Mouse (Mus musculus): ENCODE results near the gene Rbms2. TPM values are rescaled to one million over a fixed set of nuclear protein-coding genes. Genes with fewer than 3 reads are reported as not detected.

Gene Rbms2
- 10.2 and 10.3 TPM in 2 replicates for polyA plus RNA-seq (2012; rRNA removed)

GRCm38 (mm10) chr10:128179989-128180388, at the start of gene Rbms2:
TSS of gene Rbms2 (minus strand) at chr10:128180297.

DNA sequence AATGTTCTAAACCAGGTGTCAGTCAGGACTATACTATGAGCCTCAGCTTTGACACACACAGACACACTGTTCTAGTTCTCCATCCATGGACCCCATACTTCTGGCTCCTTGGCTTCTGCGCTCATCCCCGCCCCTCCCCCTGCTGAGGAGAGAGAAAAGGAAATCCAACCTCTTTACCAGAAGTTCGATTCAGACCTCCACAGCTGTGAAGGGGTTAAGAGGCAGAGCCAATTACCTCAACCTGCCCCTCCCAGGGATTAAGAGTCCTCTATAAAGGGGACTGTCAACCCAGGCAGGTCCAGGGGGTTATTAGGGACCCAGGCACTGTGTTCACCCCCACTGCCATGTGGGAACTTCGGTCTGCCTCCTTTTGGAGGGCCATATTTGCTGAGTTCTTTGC, 45.4 kb upstream of the Rbms2 start, which contains the start of gene Mip:
Gene Mip (plus strand): TSS at position 301 of the 400 bp plus-strand sequence.

DNA sequence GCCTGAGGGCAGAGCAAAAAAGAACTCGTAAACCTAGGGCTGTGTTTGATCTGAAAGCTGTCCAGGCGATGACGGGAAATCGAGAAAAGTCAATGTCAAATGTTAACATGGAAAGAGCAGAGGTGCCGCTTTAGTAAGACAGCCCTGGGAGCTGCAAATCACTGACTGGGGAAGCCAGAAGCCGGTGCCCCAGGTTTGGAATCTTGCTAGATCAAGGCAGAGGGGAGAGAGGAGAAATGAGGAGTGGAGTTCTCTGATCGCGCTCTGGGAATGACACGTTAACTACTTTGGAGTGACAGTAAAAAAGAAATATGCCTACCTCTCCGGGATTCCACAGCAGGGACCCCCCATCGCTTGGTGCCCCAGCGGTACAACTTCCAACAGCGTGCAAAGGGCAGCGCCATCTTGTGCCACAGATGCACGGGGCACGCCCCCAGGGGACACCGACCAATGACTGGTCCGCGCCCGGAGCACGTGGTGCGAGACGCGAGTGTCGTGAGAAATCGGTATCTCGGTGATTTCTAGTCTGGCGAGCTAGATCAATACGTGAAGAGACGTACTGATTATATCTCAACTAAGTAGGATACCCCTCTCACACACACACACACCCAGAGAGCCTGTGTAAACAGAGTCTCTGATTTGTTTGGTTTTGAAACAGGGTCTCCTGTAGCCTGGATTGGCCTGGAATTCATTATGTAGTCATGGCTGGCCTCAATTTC, 31.5 kb upstream of the Rbms2 start, which contains the start of gene Spryd4:
Gene Spryd4 (minus strand): TSS at position 418 of the 719 bp plus-strand sequence.

GRCm38 (mm10) chr10:128194024-128194550, 14.0 kb upstream of the Rbms2 start, which contains the start of gene Gls2:
TSS of gene Gls2 (plus strand) at chr10:128194457.

GRCm38 (mm10) chr10:128091564-128092505, 88.3 kb downstream of the Rbms2 start, which contains the start of gene Baz2a:
TSS of gene Baz2a (plus strand) at chr10:128091577.

GRCm38 (mm10) chr10:128082880-128083421, 97.1 kb downstream of the Rbms2 start, which contains the start of gene Atp5b:
TSS of gene Atp5b (plus strand) at chr10:128083273.

Other genes starting within 250 kb of the Rbms2 start
- 0.10 TPM in 1 of 2 replicates, not detected in the other for gene Hsd17b6, start 172.7 kb downstream of the Rbms2 start, polyA plus RNA-seq (2012; rRNA removed)
- 45.2 and 51.2 TPM in 2 replicates for gene Prim1, start 165.1 kb downstream of the Rbms2 start, polyA plus RNA-seq (2012; rRNA removed)
- 343 and 396 TPM in 2 replicates for gene Naca, start 144.7 kb downstream of the Rbms2 start, polyA plus RNA-seq (2012; rRNA removed)
- 45.9 and 53.1 TPM in 2 replicates for gene Ptges3, start 121.3 kb downstream of the Rbms2 start, polyA plus RNA-seq (2012; rRNA removed)
- 942 and 1,051 TPM in 2 replicates for gene Atp5b, start 97.0 kb downstream of the Rbms2 start, polyA plus RNA-seq (2012; rRNA removed)
- gene Baz2a, start 88.7 kb downstream of the Rbms2 start, polyA plus RNA-seq (2012; rRNA removed): 9.0 and 10.6 TPM in 2 replicates
- gene Gls2, start 14.2 kb upstream of the Rbms2 start, polyA plus RNA-seq (2012; rRNA removed): 4.7 and 5.8 TPM in 2 replicates
- 11.3 and 14.6 TPM in 2 replicates for gene Spryd4, start 31.5 kb upstream of the Rbms2 start, polyA plus RNA-seq (2012; rRNA removed)
- gene Mip, start 45.5 kb upstream of the Rbms2 start, polyA plus RNA-seq (2012; rRNA removed): 0.02 TPM in 2 replicates
- 11.7 and 14.6 TPM in 2 replicates for gene Timeless, start 51.8 kb upstream of the Rbms2 start, polyA plus RNA-seq (2012; rRNA removed)
- gene Apon, start 73.8 kb upstream of the Rbms2 start, polyA plus RNA-seq (2012; rRNA removed): 0.76 and 0.77 TPM in 2 replicates
- 55.6 and 67.0 TPM in 2 replicates for gene Apof, start 88.4 kb upstream of the Rbms2 start, polyA plus RNA-seq (2012; rRNA removed)
- gene Stat2, start 90.3 kb upstream of the Rbms2 start, polyA plus RNA-seq (2012; rRNA removed): 6.0 and 7.8 TPM in 2 replicates
- gene Il23a, start 118.5 kb upstream of the Rbms2 start, polyA plus RNA-seq (2012; rRNA removed): 0.05 and 0.07 TPM in 2 replicates
- 11.6 and 14.5 TPM in 2 replicates for gene Pan2, start 123.0 kb upstream of the Rbms2 start, polyA plus RNA-seq (2012; rRNA removed)
- gene Cnpy2, start 142.2 kb upstream of the Rbms2 start, polyA plus RNA-seq (2012; rRNA removed): 40.1 and 42.6 TPM in 2 replicates
- 77.6 and 86.0 TPM in 2 replicates for gene Cs, start 157.4 kb upstream of the Rbms2 start, polyA plus RNA-seq (2012; rRNA removed)
- gene Coq10a, start 188.7 kb upstream of the Rbms2 start, polyA plus RNA-seq (2012; rRNA removed): 6.3 and 7.8 TPM in 2 replicates
- 6.6 and 7.5 TPM in 2 replicates for gene Ankrd52, start 196.8 kb upstream of the Rbms2 start, polyA plus RNA-seq (2012; rRNA removed)
- 27.1 and 33.4 TPM in 2 replicates for gene Slc39a5, start 220.9 kb upstream of the Rbms2 start, polyA plus RNA-seq (2012; rRNA removed)
- gene Nabp2, start 231.2 kb upstream of the Rbms2 start, polyA plus RNA-seq (2012; rRNA removed): 23.4 and 25.4 TPM in 2 replicates
- gene Rnf41, start 231.4 kb upstream of the Rbms2 start, polyA plus RNA-seq (2012; rRNA removed): 5.3 and 6.0 TPM in 2 replicates